Mouse (Mus musculus) heart, adult 2 months (tissue): ENCODE results near the gene Gtf3c2.

Experiments used
- CTCF ChIP-seq: fragments of 200-600 bp; IDR thresholded peaks from 2 replicates; pipeline ENCODE4 v1.8.1; 2022; ENCODE audit warnings: antibody characterized with exemption, mild to moderate bottlenecking, moderate library complexity
- EP300 ChIP-seq: fragments of 200-500 bp; IDR thresholded peaks from 2 replicates; pipeline ENCODE4 v1.6.1; 2011; ENCODE audit warnings: low read depth, low read length, control low read depth; ENCODE audit not compliant: insufficient read depth
- POLR2A ChIP-seq: fragments of 200-500 bp; IDR thresholded peaks from 2 replicates; pipeline ENCODE4 v1.6.1; 2011; ENCODE audit warnings: mild to moderate bottlenecking, low read depth, low read length, control low read depth; ENCODE audit not compliant: insufficient read depth

GRCm38 (mm10) chr5:31198170-31198569, 18.2 kb upstream of the Gtf3c2 start:
- TF ChIP-seq CTCF (no peak), POLR2A (0 out of 2 replicates have a peak, but pooled peaks have one; percentile 25), EP300 (no peak)
